Mouse (Mus musculus) C2C12 (cell line): ENCODE measurements around the gene Mrpl33.

Experiments used
- CEBPB ChIP-seq: IDR thresholded peaks from one replicate; pipeline ENCODE4 v1.6.1; 2011; ENCODE audit warnings: low read depth, mild to moderate bottlenecking, control low read depth, moderate library complexity
- CTCF ChIP-seq: IDR thresholded peaks from one replicate; pipeline ENCODE4 v1.5.1; 2011; ENCODE audit not compliant: control insufficient read depth, insufficient read depth, insufficient read length
- FOSL1 ChIP-seq: IDR thresholded peaks from one replicate; pipeline ENCODE4 v1.8.0; 2011; ENCODE audit warnings: mild to moderate bottlenecking, low read length; ENCODE audit not compliant: poor library complexity, insufficient read depth, severe bottlenecking
- MAX ChIP-seq: IDR thresholded peaks from one replicate; pipeline ENCODE4 v1.6.1; 2011; ENCODE audit warnings: mild to moderate bottlenecking, control low read depth
- MYOD1 ChIP-seq: IDR thresholded peaks from one replicate; pipeline ENCODE4 v1.6.1; 2011; ENCODE audit warnings: low read depth; ENCODE audit not compliant: control insufficient read depth, insufficient read length
- MYOG ChIP-seq: IDR thresholded peaks from one replicate; pipeline ENCODE4 v1.6.1; 2011; ENCODE audit not compliant: control insufficient read depth, insufficient read length; ENCODE audit errors: extremely low read depth
- USF1 ChIP-seq: IDR thresholded peaks from one replicate; pipeline ENCODE4 v1.6.1; 2011; ENCODE audit warnings: low read depth, mild to moderate bottlenecking, control low read depth, moderate library complexity

- TF ChIP-seq CEBPB: no peak
- no peak for TF ChIP-seq USF1
- TF ChIP-seq MAX: no peak
- no peak for TF ChIP-seq CTCF
- TF ChIP-seq MYOG: no peak
- no peak for TF ChIP-seq MYOD1
- TF ChIP-seq FOSL1: no peak
Measured at GRCm38 (mm10) chr5:31596481-31597429, at the start of gene Mrpl33.
